Mouse (Mus musculus): ENCODE measurements at regions not wholly inside any gene's neighbourhood (a gene's known extent, or its start where the extent isn't known, plus 50 kb on each side); places are given as distances from the start of the nearest gene placed in this dataset.

DNA sequence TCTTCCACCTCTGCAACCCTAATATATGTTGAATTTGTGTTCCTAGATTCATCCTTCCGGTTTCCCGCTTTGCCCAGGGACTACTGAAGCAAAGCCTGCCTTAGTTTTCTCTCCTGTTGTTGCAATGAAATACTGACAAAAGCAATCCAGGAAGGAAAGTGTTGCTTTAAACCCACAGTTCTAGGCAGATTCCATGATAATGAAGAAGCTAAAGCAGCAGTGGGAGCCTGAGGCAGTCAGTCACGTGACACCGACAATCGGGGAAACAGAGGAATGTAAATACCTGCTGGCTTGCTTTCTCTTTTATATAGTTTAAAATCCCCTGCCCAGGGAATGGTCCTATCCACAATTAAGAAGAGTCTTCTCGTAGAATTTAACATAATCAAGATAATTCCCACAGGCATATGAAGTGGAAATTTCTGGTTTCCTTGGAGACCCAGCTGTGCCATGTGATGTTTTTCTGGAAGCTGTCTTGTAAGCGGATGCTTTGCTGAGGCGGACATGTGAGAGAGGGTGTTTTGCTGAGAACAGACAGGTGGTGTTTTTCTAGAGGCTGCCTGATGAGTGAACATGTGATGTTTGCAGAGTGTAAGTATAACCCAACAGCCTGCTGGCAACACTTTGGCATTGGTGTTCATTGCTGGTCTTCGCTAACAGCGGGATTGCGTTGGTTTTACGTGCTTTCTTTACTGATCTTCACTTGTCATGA lies 398.0 kb downstream of the Prim2 start:
- no peak for DNase-seq (ENCODE audit: extremely low spot score, low spot score)
- 69% methylated on average over 12 of the region's 12 CpGs for WGBS

DNA sequence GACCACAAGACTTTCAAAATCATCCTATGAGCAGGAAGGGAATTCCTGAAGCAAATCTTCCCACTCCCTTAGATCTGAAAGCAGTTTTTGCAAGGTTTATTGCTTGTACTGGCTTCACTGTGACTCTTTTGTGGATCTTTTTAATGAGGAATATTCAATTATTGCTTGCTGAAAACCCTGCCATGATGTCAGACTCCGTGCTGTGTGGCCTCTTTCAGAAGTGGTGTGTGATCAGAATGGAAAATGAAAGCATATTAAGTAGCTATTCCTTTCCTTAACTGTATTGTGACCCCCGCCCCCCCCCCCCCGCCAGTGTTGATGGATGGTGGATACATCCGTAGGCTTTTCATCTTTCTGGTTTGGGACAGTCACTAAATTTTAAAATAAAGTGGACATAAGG lies 400.4 kb downstream of the Prim2 start:
- Histone ChIP-seq H3K27me3 (ENCODE audit: poor library complexity, severe bottlenecking) (no peaks in the 10 kb centered on the region), H3K4me1 (peaks cover 3% of the 10 kb centered on the region; the same call in 1 of the 2 replicates), H3K36me3 (replicated peaks) (no peaks in the 10 kb centered on the region), H3K9me3 (no peaks in the 10 kb centered on the region), H3K27ac (no peak overlapping the region), H3K4me3 (no peak overlapping the region)
- WGBS, result 77% methylated on average over 4 of the region's 4 CpGs
- no peak for DNase-seq (ENCODE audit: extremely low spot score, low spot score)

More for the DNA sequence above, 398.0 kb downstream of the Prim2 start:
- H3K27ac ChIP-seq, result no peak overlapping the region
- H3K36me3 ChIP-seq (replicated peaks), result no peaks in the 10 kb centered on the region
- H3K9me3 ChIP-seq, result no peaks in the 10 kb centered on the region
- no peaks in the 10 kb centered on the region for H3K27me3 ChIP-seq (ENCODE audit: poor library complexity, severe bottlenecking)
- H3K4me1 ChIP-seq, result peaks cover 3% of the 10 kb centered on the region; the same call in 1 of the 2 replicates
- 0 out of 2 replicates have a peak overlapping the region, but pooled peaks have one; percentile 10 for H3K4me3 ChIP-seq

DNA sequence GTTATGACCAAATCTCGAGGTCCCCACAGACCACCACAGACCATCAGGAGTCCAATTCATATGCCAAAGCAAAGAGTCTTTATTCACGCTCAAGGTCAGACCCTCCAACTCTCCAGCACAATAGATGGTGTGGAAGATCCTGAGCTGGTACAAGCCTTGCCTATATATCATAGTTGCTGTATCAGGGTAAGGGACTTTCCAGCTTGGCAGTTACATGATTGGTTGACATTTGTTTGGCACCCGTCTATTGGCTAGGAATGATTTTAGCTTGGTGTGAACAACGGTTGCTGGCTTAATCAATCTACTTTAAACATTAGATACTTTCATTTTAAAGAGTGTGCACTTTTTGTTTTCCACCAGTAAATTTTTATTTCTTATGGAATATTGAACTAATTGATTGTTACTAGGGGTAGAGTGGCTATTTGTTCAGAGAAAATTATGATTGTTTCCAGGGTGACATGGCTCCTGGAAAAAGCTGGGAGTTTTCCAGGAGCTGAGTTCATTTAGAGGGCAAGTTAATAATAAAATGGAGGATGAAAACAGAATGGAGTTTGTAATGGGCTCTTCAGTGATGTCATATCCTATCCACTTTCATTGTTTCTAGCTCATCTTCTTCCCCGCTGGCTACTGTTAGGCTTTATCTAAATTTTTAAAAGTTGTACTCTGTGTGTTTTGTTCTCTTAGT lies 403.7 kb downstream of the Prim2 start:
- Histone ChIP-seq H3K27me3 (ENCODE audit: poor library complexity, severe bottlenecking) (no peaks in the 10 kb centered on the region), H3K4me3 (no peak overlapping the region), H3K4me1 (peaks cover 3% of the 10 kb centered on the region; the same call in 1 of the 2 replicates), H3K9me3 (no peaks in the 10 kb centered on the region), H3K27ac (no peak overlapping the region), H3K36me3 (replicated peaks) (no peaks in the 10 kb centered on the region)
- no peak for DNase-seq (ENCODE audit: extremely low spot score, low spot score)
- WGBS, result 92% methylated on average over 5 of the region's 5 CpGs

DNA sequence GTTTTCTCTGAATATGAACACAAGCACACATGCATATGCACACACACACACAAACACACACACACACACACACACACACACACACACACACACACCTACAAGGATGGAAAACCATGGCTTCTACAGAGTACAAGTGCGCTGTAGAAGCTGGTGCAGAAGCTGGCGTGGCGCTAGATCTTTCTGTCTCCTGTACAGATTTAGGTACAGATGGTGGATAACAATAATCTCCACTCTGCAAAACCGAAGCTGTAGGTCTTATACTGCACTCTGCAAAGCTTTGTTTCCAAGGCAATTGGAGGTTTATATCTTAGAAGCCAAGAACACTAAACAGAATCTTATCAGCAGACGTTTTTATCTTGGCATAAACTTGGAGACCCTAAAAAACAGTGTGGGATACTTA lies 420.1 kb downstream of the Prim2 start:
- Histone ChIP-seq H3K36me3 (replicated peaks) (no peaks in the 10 kb centered on the region), H3K4me3 (no peak overlapping the region), H3K27ac (no peak overlapping the region), H3K27me3 (ENCODE audit: poor library complexity, severe bottlenecking) (no peaks in the 10 kb centered on the region), H3K9me3 (no peaks in the 10 kb centered on the region), H3K4me1 (no peaks in the 10 kb centered on the region)
- no peak for DNase-seq (ENCODE audit: extremely low spot score, low spot score)
- 94% methylated on average over 5 of the region's 5 CpGs for WGBS

DNA sequence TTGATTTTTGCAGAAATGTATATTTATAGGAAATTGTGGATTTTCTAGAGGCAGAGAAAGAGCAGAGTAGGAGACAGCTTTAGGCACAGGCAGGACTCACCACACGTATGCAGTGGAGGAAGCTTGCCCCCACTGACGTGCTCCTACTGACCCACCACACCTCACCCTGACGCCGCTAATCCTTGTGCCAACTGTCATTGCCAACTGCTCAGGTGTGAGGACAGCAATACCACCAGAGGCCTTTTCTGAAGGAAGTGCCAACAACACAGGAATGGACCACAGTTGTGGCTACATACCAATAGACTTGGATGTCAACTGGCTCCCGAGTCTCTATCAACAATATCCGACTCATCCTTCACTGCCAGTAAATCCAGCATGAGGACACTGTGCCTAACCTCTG lies 422.5 kb downstream of the Prim2 start:
- H3K4me3 ChIP-seq, result no peak overlapping the region
- WGBS, result 93% methylated on average over 6 of the region's 6 CpGs
- no peaks in the 10 kb centered on the region for H3K36me3 ChIP-seq (replicated peaks)
- no peak overlapping the region for H3K27ac ChIP-seq
- no peak for DNase-seq (ENCODE audit: extremely low spot score, low spot score)
- H3K27me3 ChIP-seq (ENCODE audit: poor library complexity, severe bottlenecking), result no peaks in the 10 kb centered on the region
- no peaks in the 10 kb centered on the region for H3K9me3 ChIP-seq
- H3K4me1 ChIP-seq, result no peaks in the 10 kb centered on the region

DNA sequence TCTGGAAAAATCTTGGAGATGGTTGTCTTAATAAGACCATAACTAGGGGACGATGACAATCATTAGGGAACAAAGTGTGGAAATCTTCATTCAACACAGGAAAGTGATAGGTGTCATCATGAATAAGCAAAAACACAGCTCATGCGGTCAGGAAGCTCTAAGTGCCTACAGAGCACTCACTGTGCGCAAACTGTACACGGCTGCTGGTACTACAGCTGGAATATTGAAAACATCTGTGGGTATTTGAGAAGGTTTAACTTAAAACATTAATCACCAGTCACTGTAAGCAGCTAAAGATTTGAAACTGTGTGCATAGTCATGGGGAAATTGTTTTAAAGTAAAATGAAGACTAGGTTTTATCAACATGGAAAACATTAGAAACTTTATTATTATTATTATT lies 424.4 kb downstream of the Prim2 start:
- H3K4me1 ChIP-seq, result no peaks in the 10 kb centered on the region
- H3K9me3 ChIP-seq, result no peaks in the 10 kb centered on the region
- H3K27me3 ChIP-seq (ENCODE audit: poor library complexity, severe bottlenecking), result no peaks in the 10 kb centered on the region
- 88% methylated on average over 4 of the region's 4 CpGs for WGBS
- H3K4me3 ChIP-seq, result no peak overlapping the region
- no peak overlapping the region for H3K27ac ChIP-seq
- no peak for DNase-seq (ENCODE audit: extremely low spot score, low spot score)
- H3K36me3 ChIP-seq (replicated peaks), result no peaks in the 10 kb centered on the region

DNA sequence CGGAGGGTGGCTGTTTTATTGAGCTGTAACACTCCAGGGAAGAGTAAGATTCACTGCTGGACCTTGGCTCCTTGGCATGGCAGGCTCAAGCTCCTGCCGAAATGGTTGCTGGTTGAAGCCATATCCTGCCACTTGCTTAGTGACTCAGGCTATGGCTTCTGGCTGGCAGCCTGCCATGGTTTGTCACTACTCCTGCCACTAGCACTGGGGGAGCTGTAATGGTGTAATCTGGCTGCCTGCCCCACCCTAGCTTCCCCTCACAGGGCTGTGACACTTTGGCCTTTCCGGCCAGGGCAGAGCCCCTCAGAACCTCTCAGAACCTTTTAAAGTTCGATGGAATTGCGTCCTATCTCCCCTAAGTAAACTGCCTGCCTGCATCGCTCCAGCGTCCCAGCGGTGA lies 424.9 kb downstream of the Prim2 start:
- Histone ChIP-seq H3K4me1 (no peaks in the 10 kb centered on the region), H3K27ac (no peak overlapping the region), H3K9me3 (no peaks in the 10 kb centered on the region), H3K4me3 (no peak overlapping the region), H3K27me3 (ENCODE audit: poor library complexity, severe bottlenecking) (no peaks in the 10 kb centered on the region), H3K36me3 (replicated peaks) (no peaks in the 10 kb centered on the region)
- 91% methylated on average over 8 of the region's 8 CpGs for WGBS
- DNase-seq (ENCODE audit: extremely low spot score, low spot score), result no peak

DNA sequence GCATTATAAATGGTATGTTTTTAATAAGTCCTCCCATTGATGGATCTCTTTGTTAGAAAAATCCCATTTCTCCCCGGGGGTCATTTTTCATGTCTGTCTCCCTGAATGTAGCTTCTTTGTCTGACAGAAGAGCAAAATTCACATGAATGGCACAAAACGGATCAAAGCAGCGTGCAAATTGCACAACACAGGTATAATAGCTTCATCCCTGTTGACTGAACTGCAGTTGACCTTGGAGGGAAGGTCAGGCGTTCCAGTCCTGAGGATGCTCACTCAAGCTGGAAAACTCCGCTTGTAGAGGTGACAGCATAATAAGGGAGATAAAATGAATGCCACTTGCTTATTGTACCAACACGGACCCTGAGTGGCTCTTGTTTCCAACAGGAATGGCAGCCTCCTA lies 446.6 kb downstream of the Prim2 start:
- WGBS, result 85% methylated on average over 6 of the region's 6 CpGs
- Histone ChIP-seq H3K27me3 (ENCODE audit: poor library complexity, severe bottlenecking) (no peaks in the 10 kb centered on the region), H3K4me1 (no peaks in the 10 kb centered on the region; the same call in 1 of the 2 replicates), H3K27ac (no peak overlapping the region), H3K4me3 (no peak overlapping the region), H3K9me3 (no peaks in the 10 kb centered on the region), H3K36me3 (replicated peaks) (no peaks in the 10 kb centered on the region)
- no peak for DNase-seq (ENCODE audit: extremely low spot score, low spot score)

DNA sequence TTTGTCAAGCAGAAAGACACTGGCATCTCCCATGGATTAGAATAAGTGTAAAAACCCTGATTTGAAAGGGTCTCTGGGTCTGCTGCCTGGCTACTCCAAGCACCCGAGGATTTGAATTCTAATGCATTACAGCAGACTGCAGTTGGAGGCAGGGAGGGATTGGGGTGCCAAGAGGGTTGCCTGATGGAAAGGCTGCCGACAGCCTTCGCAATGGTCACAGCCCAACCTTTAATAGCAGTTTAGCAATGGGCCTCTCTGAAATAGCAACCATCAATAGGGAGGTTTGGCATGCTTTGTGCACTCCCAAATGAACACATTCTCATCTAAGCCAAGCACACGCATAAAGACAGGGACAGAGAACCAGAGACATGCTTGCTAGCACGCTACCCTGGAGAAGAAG lies 454.8 kb downstream of the Prim2 start:
- Histone ChIP-seq H3K27me3 (ENCODE audit: poor library complexity, severe bottlenecking) (no peaks in the 10 kb centered on the region), H3K9me3 (no peaks in the 10 kb centered on the region), H3K36me3 (replicated peaks) (no peaks in the 10 kb centered on the region), H3K4me3 (no peak overlapping the region), H3K27ac (no peak overlapping the region), H3K4me1 (0 out of 2 replicates have a peak, but pooled peaks cover 4% of the 10 kb centered on the region)
- DNase-seq (ENCODE audit: extremely low spot score, low spot score), result no peak
- 74% methylated on average over 5 of the region's 5 CpGs for WGBS

DNA sequence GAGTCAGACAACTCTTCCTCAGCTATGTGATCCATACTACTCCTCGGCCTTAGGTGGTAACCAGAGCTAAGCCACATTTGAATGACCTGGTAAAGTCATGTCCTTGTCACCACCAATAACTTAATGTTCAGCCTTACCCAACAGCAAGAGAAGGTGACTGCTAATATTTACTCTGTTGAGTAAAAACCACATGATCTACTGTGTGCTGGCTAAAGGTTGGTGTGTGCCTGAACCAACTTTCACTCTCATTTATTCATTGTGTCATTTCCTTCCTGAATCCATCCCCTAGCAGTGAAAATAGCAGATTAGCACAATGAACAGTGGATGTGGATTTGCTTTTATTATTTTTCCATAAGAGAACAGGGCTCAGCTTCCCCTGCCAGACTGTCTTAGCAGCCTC lies 455.2 kb downstream of the Prim2 start:
- no peak overlapping the region for H3K27ac ChIP-seq

DNA sequence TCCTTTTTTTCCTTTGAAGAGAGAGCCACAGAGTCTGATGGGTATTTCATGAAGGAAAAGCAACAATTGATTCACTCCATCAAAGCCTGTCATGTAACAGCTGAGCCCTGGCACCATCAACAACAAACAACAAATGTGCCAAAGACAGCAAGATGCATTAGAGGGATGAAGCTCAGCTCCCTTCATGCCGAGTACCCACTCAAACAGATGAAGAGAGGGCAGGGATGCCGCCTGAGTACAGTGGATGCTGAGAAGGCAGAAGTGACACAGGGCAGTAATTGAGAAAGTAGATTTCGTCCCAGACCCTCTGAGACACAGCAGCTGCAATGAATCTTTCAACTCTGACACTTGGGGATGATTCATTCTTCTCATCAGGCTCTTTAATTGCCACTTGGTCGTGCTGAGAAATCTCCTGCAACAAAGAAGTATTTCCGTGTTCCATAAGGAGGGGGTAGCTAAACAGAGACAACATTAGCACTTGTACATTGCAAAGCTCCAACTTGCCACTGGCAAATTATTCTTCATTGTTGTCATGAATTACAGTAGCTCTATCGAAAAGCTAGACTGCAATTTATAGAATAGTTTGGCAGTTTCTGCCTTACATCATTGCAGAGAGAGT lies 467.9 kb downstream of the Prim2 start:
- no peak overlapping the region for H3K27ac ChIP-seq
- no peak for DNase-seq (ENCODE audit: extremely low spot score, low spot score)
- 80% methylated on average over 6 of the region's 6 CpGs for WGBS

More for the DNA sequence above, 455.2 kb downstream of the Prim2 start:
- Histone ChIP-seq H3K36me3 (replicated peaks) (no peaks in the 10 kb centered on the region), H3K9me3 (no peaks in the 10 kb centered on the region), H3K4me3 (no peak overlapping the region), H3K4me1 (0 out of 2 replicates have a peak, but pooled peaks cover 4% of the 10 kb centered on the region), H3K27me3 (ENCODE audit: poor library complexity, severe bottlenecking) (no peaks in the 10 kb centered on the region)
- DNase-seq (ENCODE audit: extremely low spot score, low spot score), result no peak
- WGBS, result 92% methylated on average over 1 of the region's 1 CpGs

DNA sequence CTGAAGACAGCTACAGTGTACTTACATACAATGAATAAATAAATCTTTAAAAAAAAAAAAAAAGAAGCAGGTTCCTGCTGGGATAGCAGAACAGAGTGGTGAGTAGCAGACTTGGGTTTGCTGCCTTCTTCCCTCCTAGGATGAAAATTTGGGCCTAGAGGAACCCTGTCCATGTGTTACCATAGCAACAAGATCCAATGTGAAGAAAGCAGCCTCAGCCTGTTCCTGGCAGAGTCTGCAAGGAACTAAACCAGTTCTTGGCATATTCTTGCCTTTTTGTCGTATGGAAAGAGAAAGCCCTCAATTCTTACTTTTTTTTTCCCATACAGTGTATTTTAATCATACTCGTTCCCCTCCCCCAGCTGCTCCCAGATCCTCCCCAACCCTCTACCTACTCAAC lies 474.5 kb downstream of the Prim2 start:
- Histone ChIP-seq H3K27ac (no peak overlapping the region), H3K36me3 (replicated peaks) (no peaks in the 10 kb centered on the region), H3K9me3 (no peaks in the 10 kb centered on the region), H3K27me3 (ENCODE audit: poor library complexity, severe bottlenecking) (no peaks in the 10 kb centered on the region), H3K4me3 (no peak overlapping the region), H3K4me1 (no peaks in the 10 kb centered on the region)
- no peak for DNase-seq (ENCODE audit: extremely low spot score, low spot score)
- WGBS, result 85% methylated on average over 2 of the region's 2 CpGs

More for the DNA sequence above, 467.9 kb downstream of the Prim2 start:
- Histone ChIP-seq H3K36me3 (replicated peaks) (no peaks in the 10 kb centered on the region), H3K27me3 (ENCODE audit: poor library complexity, severe bottlenecking) (no peaks in the 10 kb centered on the region), H3K4me1 (no peaks in the 10 kb centered on the region), H3K4me3 (no peak overlapping the region), H3K9me3 (no peaks in the 10 kb centered on the region)

Data from forebrain, embryonic 10.5 days (tissue).